Mouse (Mus musculus): ENCODE measurements around the gene Leo1.

DNA sequence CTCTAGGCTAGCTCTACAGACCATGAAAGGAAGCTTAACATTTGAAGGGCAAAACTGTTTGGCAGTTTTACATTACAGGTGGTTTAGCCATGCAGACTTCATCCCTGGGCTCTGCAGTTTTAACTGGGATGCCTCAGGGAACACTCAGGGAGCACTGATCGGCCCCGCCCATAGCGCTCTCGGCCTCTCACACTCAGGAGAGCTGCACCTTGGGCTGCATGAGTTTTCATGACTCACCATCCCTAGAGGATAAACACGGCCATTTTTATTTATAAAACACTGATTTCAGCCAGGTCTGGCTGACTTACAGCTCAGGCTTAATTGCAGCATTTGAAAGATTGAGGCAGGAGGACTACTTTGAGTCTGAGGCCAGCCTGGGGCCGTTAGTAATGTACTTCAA lies 43.9 kb downstream of the Leo1 start:
- no peak for TF ChIP-seq TAL1 (IDR thresholded peaks at IDR 0.05; ENCODE audit: low read length)
- TF ChIP-seq GATA1 (IDR thresholded peaks at IDR 0.05; ENCODE audit: low read length) = no peak
